Mouse (Mus musculus) liver, embryonic 11.5 days (tissue): Measurements from ENCODE around the gene Gpsm2. TPM values are rescaled to one million over a fixed set of nuclear protein-coding genes. Genes with fewer than 3 reads are reported as not detected.
A peak's percentile ranks its signal among the peaks of the same experiment; 100 is the strongest.

ENCODE experiments used
- ATAC-seq: fragments of 200-750 bp; cut with Nextera tagmentation; replicated peaks from 2 replicates; pipeline ENCODE4 v1.8.0; 2017; ENCODE audit warnings: moderate number of reproducible peaks, mild to moderate bottlenecking, moderate TSS enrichment, moderate library complexity; ENCODE audit not compliant: low FRiP score
- DNase-seq: peaks from one replicate; pipeline ENCODE4 v3.0.0-alpha.2; 2017; ENCODE audit warnings: low spot score
- H3K27ac ChIP-seq: fragments of 300-500 bp; sonication (generic); 2 replicates; pipeline ENCODE4 v1.5.1; 2014; ENCODE audit warnings: mild to moderate bottlenecking, low read depth, low read length, control low read depth
- H3K27me3 ChIP-seq: fragments of 300-500 bp; sonication (generic); replicated peaks from 2 replicates; pipeline ENCODE4 v1.6.1; 2014; ENCODE audit warnings: low read length, mixed read lengths; ENCODE audit not compliant: control insufficient read depth, insufficient read depth
- H3K36me3 ChIP-seq: fragments of 300-500 bp; sonication (generic); 2 replicates; pipeline ENCODE4 v1.6.1; 2014; ENCODE audit warnings: mild to moderate bottlenecking, low read length, moderate library complexity, mixed read lengths; ENCODE audit not compliant: control insufficient read depth, insufficient read depth
- H3K4me1 ChIP-seq: fragments of 300-500 bp; sonication (generic); replicated peaks from 2 replicates; pipeline ENCODE4 v1.6.1; 2014; ENCODE audit warnings: low read length, mixed read lengths; ENCODE audit not compliant: control insufficient read depth, insufficient read depth
- H3K4me2 ChIP-seq: fragments of 300-500 bp; sonication (generic); 2 replicates; pipeline ENCODE4 v1.6.1; 2014; ENCODE audit warnings: mild to moderate bottlenecking, control low read depth, moderate library complexity
- H3K4me3 ChIP-seq: fragments of 300-500 bp; sonication (generic); 2 replicates; pipeline ENCODE4 v1.5.1; 2014; ENCODE audit warnings: low read depth, low read length, control low read depth
- H3K9ac ChIP-seq: fragments of 300-500 bp; sonication (generic); 2 replicates; pipeline ENCODE4 v1.6.1; 2014; ENCODE audit warnings: low read depth, low read length, control low read depth
- H3K9me3 ChIP-seq: fragments of 300-500 bp; sonication (generic); 2 replicates; pipeline ENCODE4 v1.6.1; 2016; ENCODE audit warnings: low read length, inconsistent platforms, mixed read lengths; ENCODE audit not compliant: control insufficient read depth
- WGBS: fragments of 180-500 bp; shearing (Covaris S2); extraction: QIAGEN DNeasy Blood & Tissue Kit; methylation state at CpG from one replicate; pipeline ENCODE4 v1.1.7; 2014; 5-methylcytosine and 5-hydroxymethylcytosine counted together
- polyA plus RNA-seq: library from polyadenylated mRNA; unstranded; fragments of >200 nt; fragmentation: Nextera tagmentation; extraction: Ambion mirVana; gene quantifications from 2 replicates; pipeline ENCODE4 v1.2.1, GENCODE M21; 2014

Gpsm2 gene
- polyA plus RNA-seq, 1 experiment from 2014 or later: 41.8 TPM

- Histone ChIP-seq H3K9ac (no peak overlapping the region), H3K4me3 (no peak overlapping the region), H3K4me2 (no peak overlapping the region), H3K4me1 (peaks cover 10% of the 10 kb centered on the region), H3K27ac (no peak overlapping the region), H3K27me3 (no peaks in the 10 kb centered on the region), H3K9me3 (no peaks in the 10 kb centered on the region), H3K36me3 (no peaks in the 10 kb centered on the region)
- ATAC-seq (no peak), DNase-seq (no peak)
- WGBS: 84% methylated on average over 3 of the region's 3 CpGs
These were observed 2.3 kb downstream of the Gpsm2 start for GRCm38 (mm10) chr3:108719761-108720160.

DNA sequence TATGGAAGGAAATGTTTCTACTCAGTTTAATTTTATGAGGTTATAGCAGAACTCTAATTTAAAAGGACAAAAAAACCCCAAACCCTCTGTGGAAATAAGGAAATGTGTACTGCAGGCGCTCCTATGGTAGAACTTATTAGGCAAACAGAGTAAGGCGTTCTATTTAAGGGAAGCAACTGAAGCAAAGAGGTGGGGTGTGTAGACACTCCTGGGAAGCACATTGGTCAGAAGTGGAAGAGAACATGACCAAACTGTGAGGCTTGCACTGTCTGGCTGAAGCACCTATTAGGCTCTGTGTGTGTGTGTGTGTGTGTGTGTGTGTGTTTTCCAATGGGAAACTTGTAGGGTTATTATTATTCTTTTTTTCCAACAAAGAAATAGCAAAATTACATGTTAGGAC lies 2.8 kb downstream of the Gpsm2 start:
- H3K36me3 ChIP-seq: no peaks in the 10 kb centered on the region
- WGBS: 73% methylated on average over 2 of the region's 2 CpGs
- no peaks in the 10 kb centered on the region for H3K27me3 ChIP-seq
- H3K9ac ChIP-seq: no peak overlapping the region
- H3K9me3 ChIP-seq: no peaks in the 10 kb centered on the region
- H3K27ac ChIP-seq: no peak overlapping the region
- ATAC-seq: no peak
- H3K4me3 ChIP-seq: no peak overlapping the region
- H3K4me2 ChIP-seq: no peak overlapping the region
- peaks cover 10% of the 10 kb centered on the region for H3K4me1 ChIP-seq
- DNase-seq: no peak

GRCm38 (mm10) chr3:108717896-108718502 lies 4.1 kb downstream of the Gpsm2 start:
- H3K4me2 ChIP-seq: no peak overlapping the region

DNA sequence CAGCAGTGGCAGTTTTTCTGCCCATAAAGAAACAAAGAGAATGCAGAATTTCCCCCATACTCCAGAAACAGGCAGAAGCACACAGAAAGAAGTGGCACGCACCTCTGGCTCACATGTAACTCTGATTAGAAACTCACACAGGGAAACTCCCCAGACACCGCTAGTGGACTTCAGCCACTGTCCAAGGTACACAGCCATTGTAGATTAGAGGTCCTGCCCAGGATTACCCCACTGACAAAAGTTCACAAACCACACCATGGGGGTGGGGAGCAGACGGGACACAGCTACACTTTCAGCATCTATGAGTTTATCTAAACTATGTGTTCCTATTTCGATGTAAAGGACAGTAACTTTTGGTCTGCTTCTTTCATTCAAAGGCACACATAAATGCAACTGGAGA lies 7.3 kb downstream of the Gpsm2 start:
- 79% methylated on average over 4 of the region's 4 CpGs for WGBS
- Histone ChIP-seq H3K27ac (no peak overlapping the region), H3K36me3 (no peaks in the 10 kb centered on the region), H3K4me3 (no peak overlapping the region), H3K27me3 (no peaks in the 10 kb centered on the region), H3K4me1 (peaks cover 11% of the 10 kb centered on the region), H3K9me3 (no peaks in the 10 kb centered on the region), H3K9ac (no peak overlapping the region), H3K4me2 (no peak overlapping the region)
- no peak for DNase-seq
- 0 out of 2 replicates have a peak, but pooled peaks have one; percentile 40 for ATAC-seq

More at GRCm38 (mm10) chr3:108717896-108718502, 4.1 kb downstream of the Gpsm2 start:
- DNase-seq (peak; percentile 11), ATAC-seq (no peak)
- no peaks in the 10 kb centered on the region for H3K27me3 ChIP-seq
- 63% methylated on average over 3 of the region's 3 CpGs for WGBS
- H3K4me1 ChIP-seq: peaks cover 10% of the 10 kb centered on the region
- H3K4me3 ChIP-seq: no peak overlapping the region
- H3K9ac ChIP-seq: no peak overlapping the region
- H3K9me3 ChIP-seq: no peaks in the 10 kb centered on the region
- no peaks in the 10 kb centered on the region for H3K36me3 ChIP-seq
- H3K27ac ChIP-seq: no peak overlapping the region

- no peak for ATAC-seq
- no peaks in the 10 kb centered on the region for H3K27me3 ChIP-seq
- H3K9me3 ChIP-seq: no peaks in the 10 kb centered on the region
- no peak overlapping the region for H3K4me3 ChIP-seq
- no peak overlapping the region for H3K4me2 ChIP-seq
- no peak overlapping the region for H3K9ac ChIP-seq
- H3K4me1 ChIP-seq: peaks cover 11% of the 10 kb centered on the region
- WGBS: 65% methylated on average over 3 of the region's 3 CpGs
- H3K27ac ChIP-seq: no peak overlapping the region
- no peak for DNase-seq
- no peaks in the 10 kb centered on the region for H3K36me3 ChIP-seq
These were observed 8.9 kb downstream of the Gpsm2 start for GRCm38 (mm10) chr3:108713065-108713675.

DNA sequence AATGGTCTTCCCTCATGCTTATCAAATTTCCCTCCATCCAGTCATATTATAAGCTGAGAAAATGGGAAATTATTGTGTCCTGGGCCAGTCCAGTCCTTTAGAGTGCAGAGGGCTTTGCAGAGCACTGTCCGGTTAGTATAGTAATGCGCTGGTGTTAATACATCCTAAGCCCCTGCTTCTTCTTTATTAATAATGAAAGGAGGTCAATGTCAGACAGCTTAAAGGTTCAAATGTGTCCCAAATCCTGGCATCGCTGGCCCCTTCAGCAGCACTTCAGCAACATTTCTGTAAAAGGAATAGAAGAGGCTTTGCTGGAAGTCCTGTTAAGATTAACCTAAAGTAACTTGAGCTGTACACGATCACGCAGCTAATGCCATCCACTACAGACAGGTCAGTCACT lies 10.8 kb downstream of the Gpsm2 start:
- no peak overlapping the region for H3K9ac ChIP-seq
- no peak overlapping the region for H3K27ac ChIP-seq
- H3K4me2 ChIP-seq: no peak overlapping the region
- no peaks in the 10 kb centered on the region for H3K9me3 ChIP-seq
- H3K36me3 ChIP-seq: no peaks in the 10 kb centered on the region
- 97% methylated on average over 5 of the region's 5 CpGs for WGBS
- no peak for ATAC-seq
- DNase-seq: no peak
- H3K4me3 ChIP-seq: no peak overlapping the region
- H3K27me3 ChIP-seq: no peaks in the 10 kb centered on the region
- peaks cover 11% of the 10 kb centered on the region for H3K4me1 ChIP-seq

DNA sequence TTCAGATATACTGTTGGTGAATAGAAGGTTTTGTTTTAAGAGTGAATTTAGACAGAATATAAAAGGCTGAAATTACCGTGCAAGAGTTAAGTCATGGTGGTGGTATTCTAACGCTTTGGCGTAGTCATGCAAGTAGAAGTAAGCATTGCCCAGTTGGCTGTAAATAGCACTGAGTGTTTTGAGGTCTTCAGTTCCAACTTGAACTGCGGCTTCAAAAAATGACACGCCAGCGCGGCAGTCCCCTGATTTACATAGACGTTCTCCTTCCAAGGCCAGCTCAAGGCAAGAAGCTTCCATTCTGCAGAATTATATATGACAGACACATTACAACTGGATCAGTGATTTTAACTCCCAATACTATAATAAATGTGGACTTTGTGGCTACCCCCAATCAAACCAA lies 19.3 kb downstream of the Gpsm2 start:
- WGBS: 93% methylated on average over 8 of the region's 8 CpGs
- no peaks in the 10 kb centered on the region for H3K4me1 ChIP-seq
- no peak for DNase-seq
- H3K9me3 ChIP-seq: no peaks in the 10 kb centered on the region
- H3K4me2 ChIP-seq: no peak overlapping the region
- peaks cover 11% of the 10 kb centered on the region; the same call in 1 of the 2 replicates for H3K36me3 ChIP-seq
- ATAC-seq: no peak
- no peaks in the 10 kb centered on the region for H3K27me3 ChIP-seq
- no peak overlapping the region for H3K27ac ChIP-seq
- H3K9ac ChIP-seq: no peak overlapping the region
- no peak overlapping the region for H3K4me3 ChIP-seq

DNA sequence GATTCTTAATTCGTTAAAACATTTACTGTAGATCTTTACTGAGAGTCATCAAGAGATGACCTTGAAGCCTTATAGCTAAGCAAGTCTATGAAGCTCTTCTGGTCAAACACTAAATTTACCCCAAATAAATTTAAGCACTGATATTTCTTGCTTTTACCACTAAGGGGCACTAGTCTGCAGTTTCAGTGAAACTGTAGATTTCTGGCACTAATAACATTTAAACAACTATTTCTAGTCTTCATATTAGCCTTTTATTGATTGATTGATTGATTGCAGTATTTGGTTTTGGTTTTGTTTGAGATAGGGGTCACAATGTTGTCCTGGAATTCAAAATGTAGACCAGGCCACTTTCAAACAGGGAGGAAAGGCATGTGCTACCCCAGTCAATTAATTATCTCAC lies 20.9 kb downstream of the Gpsm2 start:
- 74% methylated on average over 1 of the region's 1 CpGs for WGBS
- no peak overlapping the region for H3K4me3 ChIP-seq
- peaks cover 15% of the 10 kb centered on the region; the same call in 1 of the 2 replicates for H3K36me3 ChIP-seq
- no peaks in the 10 kb centered on the region for H3K9me3 ChIP-seq
- H3K4me2 ChIP-seq: no peak overlapping the region
- H3K9ac ChIP-seq: no peak overlapping the region
- ATAC-seq (no peak), DNase-seq (no peak)
- H3K27ac ChIP-seq: no peak overlapping the region
- H3K27me3 ChIP-seq: no peaks in the 10 kb centered on the region
- no peaks in the 10 kb centered on the region for H3K4me1 ChIP-seq

GRCm38 (mm10) chr3:108699786-108700185 lies 22.3 kb downstream of the Gpsm2 start:
- Histone ChIP-seq H3K9ac (no peak overlapping the region), H3K4me1 (no peaks in the 10 kb centered on the region), H3K27ac (no peak overlapping the region), H3K36me3 (peaks cover 20% of the 10 kb centered on the region; the same call in 1 of the 2 replicates), H3K4me3 (no peak overlapping the region), H3K27me3 (no peaks in the 10 kb centered on the region), H3K9me3 (no peaks in the 10 kb centered on the region), H3K4me2 (no peak overlapping the region)
- ATAC-seq (no peak), DNase-seq (no peak)
- 86% methylated on average over 4 of the region's 4 CpGs for WGBS
